Mouse (Mus musculus): ENCODE results near the gene Ipp.

The Ipp gene

GRCm38 (mm10) chr4:116553035-116553434 lies 45.7 kb downstream of the Ipp start:
- Histone ChIP-seq H3K9me3 (ENCODE audit: low read length) (no peaks in the 10 kb centered on the region), H3K27me3 (ENCODE audit: insufficient read depth, low read length) (no peaks in the 10 kb centered on the region), H3K4me1 (replicated peaks; ENCODE audit: low read depth, low read length) (peaks cover 27% of the 10 kb centered on the region), H3K4me3 (replicated peaks; ENCODE audit: low read length) (no peak overlapping the region), H3K36me3 (ENCODE audit: insufficient read depth, low read length) (peaks cover 36% of the 10 kb centered on the region)
- TF ChIP-seq NANOG (IDR thresholded peaks at IDR 0.05; ENCODE audit: borderline replicate concordance, low read length) (no peak), POU5F1 (IDR thresholded peaks at IDR 0.05; ENCODE audit: borderline replicate concordance, low read length) (no peak), CTCF (conservative IDR thresholded peaks at IDR 0.05; ENCODE audit: low read length) (no peak)

- H3K27me3 ChIP-seq (ENCODE audit: insufficient read depth, low read length) = no peaks in the 10 kb centered on the region
- peaks cover 42% of the 10 kb centered on the region for H3K36me3 ChIP-seq (ENCODE audit: insufficient read depth, low read length)
- no peaks in the 10 kb centered on the region for H3K9me3 ChIP-seq (ENCODE audit: low read length)
- H3K4me1 ChIP-seq (replicated peaks; ENCODE audit: low read depth, low read length) = peaks cover 48% of the 10 kb centered on the region
- no peak for TF ChIP-seq CTCF (conservative IDR thresholded peaks at IDR 0.05; ENCODE audit: low read length)
- no peak for TF ChIP-seq NANOG (IDR thresholded peaks at IDR 0.05; ENCODE audit: borderline replicate concordance, low read length)
- 0 out of 2 replicates have a peak, but pooled peaks have one; percentile 27 for TF ChIP-seq POU5F1 (IDR thresholded peaks at IDR 0.05; ENCODE audit: borderline replicate concordance, low read length)
- peak within 1 kb of the TSS; percentile 96 for H3K4me3 ChIP-seq (replicated peaks; ENCODE audit: low read length)
These were observed 48.3 kb downstream of the Ipp start, which contains the start of gene Tmem69 for GRCm38 (mm10) chr4:116555413-116556300. Gene Tmem69 (minus strand): TSS chr4:116555936.

- Histone ChIP-seq H3K4me3 (replicated peaks; ENCODE audit: low read length) (peak overlapping the region; percentile 96), H3K9me3 (ENCODE audit: low read length) (no peaks in the 10 kb centered on the region), H3K36me3 (ENCODE audit: insufficient read depth, low read length) (peaks cover 40% of the 10 kb centered on the region), H3K27me3 (ENCODE audit: insufficient read depth, low read length) (no peaks in the 10 kb centered on the region), H3K4me1 (replicated peaks; ENCODE audit: low read depth, low read length) (peaks cover 55% of the 10 kb centered on the region)
- TF ChIP-seq POU5F1 (IDR thresholded peaks at IDR 0.05; ENCODE audit: borderline replicate concordance, low read length) (no peak), CTCF (conservative IDR thresholded peaks at IDR 0.05; ENCODE audit: low read length) (no peak), NANOG (IDR thresholded peaks at IDR 0.05; ENCODE audit: borderline replicate concordance, low read length) (no peak)
These were observed 49.4 kb downstream of the Ipp start for GRCm38 (mm10) chr4:116556561-116557305.

- Histone ChIP-seq H3K4me3 (replicated peaks; ENCODE audit: low read length) (peak within 1 kb of the TSS; percentile 96), H3K36me3 (ENCODE audit: insufficient read depth, low read length) (peaks cover 37% of the 10 kb centered on the region), H3K9me3 (ENCODE audit: low read length) (no peaks in the 10 kb centered on the region), H3K27me3 (ENCODE audit: insufficient read depth, low read length) (no peaks in the 10 kb centered on the region), H3K4me1 (replicated peaks; ENCODE audit: low read depth, low read length) (peaks cover 61% of the 10 kb centered on the region)
- TF ChIP-seq POU5F1 (IDR thresholded peaks at IDR 0.05; ENCODE audit: borderline replicate concordance, low read length) (no peak), NANOG (IDR thresholded peaks at IDR 0.05; ENCODE audit: borderline replicate concordance, low read length) (no peak), CTCF (conservative IDR thresholded peaks at IDR 0.05; ENCODE audit: low read length) (no peak)
These were observed 50.2 kb downstream of the Ipp start, which contains the start of gene Gpbp1l1 for GRCm38 (mm10) chr4:116557306-116558121. Gene Gpbp1l1 (plus strand): TSS chr4:116557658.

GRCm38 (mm10) chr4:116558151-116558882 lies 51.0 kb downstream of the Ipp start:
- Histone ChIP-seq H3K9me3 (ENCODE audit: low read length) (no peaks in the 10 kb centered on the region), H3K27me3 (ENCODE audit: insufficient read depth, low read length) (no peaks in the 10 kb centered on the region), H3K36me3 (ENCODE audit: insufficient read depth, low read length) (peaks cover 34% of the 10 kb centered on the region), H3K4me3 (replicated peaks; ENCODE audit: low read length) (peak overlapping the region; percentile 96), H3K4me1 (replicated peaks; ENCODE audit: low read depth, low read length) (peaks cover 63% of the 10 kb centered on the region)
- no peak for TF ChIP-seq CTCF (conservative IDR thresholded peaks at IDR 0.05; ENCODE audit: low read length)
- TF ChIP-seq NANOG (IDR thresholded peaks at IDR 0.05; ENCODE audit: borderline replicate concordance, low read length) = no peak
- TF ChIP-seq POU5F1 (IDR thresholded peaks at IDR 0.05; ENCODE audit: borderline replicate concordance, low read length) = no peak
